Mouse (Mus musculus): ENCODE measurements at regions not wholly inside any gene's neighbourhood (a gene's known extent, or its start where the extent isn't known, plus 50 kb on each side); places are given as distances from the start of the nearest gene placed in this dataset.

GRCm38 (mm10) chr8:89596380-89596779 is 552.4 kb upstream of the Sall1 start:
- TF ChIP-seq MAFK (IDR thresholded peaks at IDR 0.05; ENCODE audit: insufficient replicate concordance, low read length) (no peak), CTCF (conservative IDR thresholded peaks at IDR 0.05 in 1 of 2, IDR thresholded peaks at IDR 0.05 in 1 of 2; ENCODE audit: low read depth in 2 of 2, low read length in 2 of 2) (no peak), POLR2A (IDR thresholded peaks at IDR 0.05; ENCODE audit: low read depth, low read length) (no peak), USF1 (IDR thresholded peaks at IDR 0.05; ENCODE audit: low read depth, low read length) (no peak)
